Mouse (Mus musculus) intestine, embryonic 14.5 days (tissue): ENCODE data around the gene Catsperg2. TPM values are rescaled to one million over a fixed set of nuclear protein-coding genes. Genes with fewer than 3 reads are reported as not detected.
"Not testable (repeated sequence)": the region's sequence is repeated elsewhere in the genome, so short reads cannot be mapped to it uniquely, and the experiment has no call there.

Source experiments
- ATAC-seq: fragments of 200-750 bp; cut with Nextera tagmentation; replicated peaks from 2 replicates; pipeline ENCODE4 v1.8.0; 2017; ENCODE audit warnings: low read depth, moderate number of reproducible peaks, moderate TSS enrichment, moderate library complexity; ENCODE audit not compliant: low FRiP score, low TSS enrichment
- DNase-seq: peaks from one replicate; pipeline ENCODE4 v3.0.0-alpha.2; 2018; ENCODE audit warnings: low spot score
- H3K27ac ChIP-seq: fragments of 300-500 bp; sonication (generic); 2 replicates; pipeline ENCODE4 v1.5.1; 2014; ENCODE audit warnings: low read depth, mild to moderate bottlenecking, control low read depth
- H3K27me3 ChIP-seq: fragments of 300-500 bp; sonication (generic); replicated peaks from 2 replicates; pipeline ENCODE4 v1.6.1; 2014; ENCODE audit warnings: low read length, control low read depth; ENCODE audit not compliant: control insufficient read depth, insufficient read depth
- H3K36me3 ChIP-seq: fragments of 300-500 bp; sonication (generic); 2 replicates; pipeline ENCODE4 v1.6.1; 2014; ENCODE audit warnings: low read length, control low read depth; ENCODE audit not compliant: control insufficient read depth, insufficient read depth
- H3K4me1 ChIP-seq: fragments of 300-500 bp; sonication (generic); replicated peaks from 2 replicates; pipeline ENCODE4 v1.6.1; 2014; ENCODE audit warnings: low read length, control low read depth, mixed read lengths; ENCODE audit not compliant: control insufficient read depth, insufficient read depth
- H3K4me2 ChIP-seq: fragments of 300-500 bp; sonication (generic); 2 replicates; pipeline ENCODE4 v1.6.1; 2014; ENCODE audit warnings: low read length
- H3K4me3 ChIP-seq: fragments of 300-500 bp; sonication (generic); 2 replicates; pipeline ENCODE4 v1.5.1; 2014; ENCODE audit warnings: low read depth, low read length, control low read depth, mixed read lengths
- H3K9ac ChIP-seq: fragments of 300-500 bp; sonication (generic); 2 replicates; pipeline ENCODE4 v1.6.1; 2014; ENCODE audit warnings: mild to moderate bottlenecking, low read length
- H3K9me3 ChIP-seq: fragments of 300-500 bp; sonication (generic); 2 replicates; pipeline ENCODE4 v1.6.1; 2016; ENCODE audit warnings: low read length, control low read depth; ENCODE audit not compliant: control insufficient read depth
- WGBS: fragments of 180-500 bp; shearing (Covaris S2); extraction: QIAGEN DNeasy Blood & Tissue Kit; methylation state at CpG from one replicate; pipeline ENCODE4 v1.1.7; 2014; 5-methylcytosine and 5-hydroxymethylcytosine counted together
- microRNA counts: library from miRNA; unstranded; fragments of <30 nt; microRNA quantifications from one replicate; lab custom pipeline; 2016
- microRNA-seq: library from miRNA; unstranded; fragments of <30 nt; microRNA quantifications from one replicate; pipeline ENCODE4, GENCODE M21; 2016
- polyA plus RNA-seq: library from polyadenylated mRNA; unstranded; fragments of >200 nt; fragmentation: Nextera tagmentation; extraction: Ambion mirVana; gene quantifications from 2 replicates; pipeline ENCODE4 v1.2.1, GENCODE M21; 2014

Catsperg2 gene
- polyA plus RNA-seq, 1 experiment from 2014 or later, result not detected

DNA sequence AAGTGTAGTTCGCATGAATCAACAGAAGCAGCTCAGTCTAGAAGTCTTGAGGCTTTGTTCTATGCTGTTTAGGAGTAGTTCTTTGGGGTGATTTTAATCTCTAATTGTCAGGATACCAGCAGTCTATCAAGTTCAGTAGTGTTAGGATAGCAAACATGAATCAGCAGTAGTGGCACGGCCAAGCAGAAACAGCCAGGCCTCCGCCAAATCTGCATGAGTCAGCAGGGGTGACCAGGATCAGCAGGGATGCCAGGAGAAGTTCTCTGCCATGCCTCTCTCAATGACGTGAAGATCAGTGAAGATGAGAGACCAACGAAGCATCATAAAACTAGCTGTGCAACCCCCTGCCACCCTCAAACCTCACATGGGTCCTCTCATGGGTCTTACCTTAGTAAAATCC is 33.6 kb upstream of the Catsperg2 start:
- no peaks in the 10 kb centered on the region for H3K36me3 ChIP-seq
- ATAC-seq (no peak), DNase-seq (no peak)
- no peaks in the 10 kb centered on the region for H3K27me3 ChIP-seq
- WGBS, result 83% methylated on average over 5 of the region's 5 CpGs
- H3K4me1 ChIP-seq, result no peaks in the 10 kb centered on the region
- no peak overlapping the region for H3K4me2 ChIP-seq
- H3K4me3 ChIP-seq, result no peak overlapping the region
- H3K27ac ChIP-seq, result no peak overlapping the region
- H3K9ac ChIP-seq, result no peak overlapping the region
- no peaks in the 10 kb centered on the region for H3K9me3 ChIP-seq

DNA sequence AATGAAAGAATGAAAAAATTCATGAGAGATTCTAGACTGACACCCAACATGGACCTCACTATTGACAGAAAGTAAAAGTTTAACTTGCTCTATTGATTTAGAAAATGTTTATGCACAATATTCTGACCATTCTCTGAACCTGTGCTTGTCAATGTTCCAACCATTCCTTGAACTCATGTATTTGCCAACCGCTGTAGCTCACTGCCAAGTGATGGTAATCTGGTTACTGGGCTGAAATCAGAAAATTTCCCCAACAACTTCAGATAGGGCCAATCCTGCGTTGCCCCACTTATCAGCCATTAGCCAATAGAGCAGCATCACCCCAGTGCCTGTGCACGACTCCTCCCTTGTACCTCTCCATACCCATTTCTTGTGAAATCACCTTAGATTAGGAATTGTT is 15.4 kb upstream of the Catsperg2 start:
- Histone ChIP-seq H3K9ac (no peak overlapping the region), H3K4me3 (no peak overlapping the region), H3K27me3 (no peaks in the 10 kb centered on the region), H3K9me3 (no peaks in the 10 kb centered on the region), H3K27ac (no peak overlapping the region), H3K36me3 (no peaks in the 10 kb centered on the region), H3K4me2 (no peak overlapping the region), H3K4me1 (no peaks in the 10 kb centered on the region)
- ATAC-seq (no peak), DNase-seq (no peak)
- 79% methylated on average over 3 of the region's 3 CpGs for WGBS

DNA sequence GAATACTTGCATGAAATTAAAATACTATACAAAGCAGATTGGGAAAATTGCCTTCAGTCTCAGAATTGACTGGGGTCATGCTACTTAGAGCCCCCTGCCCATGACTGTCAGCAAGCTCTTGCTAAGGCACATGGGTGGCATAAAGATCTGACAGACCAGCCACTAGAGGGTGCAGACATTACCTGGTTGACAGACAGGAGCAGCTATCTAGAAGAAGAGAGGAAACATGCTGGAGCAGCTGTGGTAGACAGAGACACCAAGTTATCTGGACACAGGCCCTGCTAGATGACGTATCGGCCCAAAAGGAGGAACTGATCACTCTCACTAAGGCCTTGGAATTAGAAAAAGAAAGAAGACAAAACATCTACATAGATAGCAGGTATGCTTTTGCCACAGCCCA is 1.2 kb upstream of the Catsperg2 start:
- Histone ChIP-seq H3K9me3 (no peaks in the 10 kb centered on the region), H3K9ac (no peak overlapping the region), H3K27me3 (no peaks in the 10 kb centered on the region), H3K36me3 (no peaks in the 10 kb centered on the region), H3K4me3 (no peak overlapping the region), H3K4me1 (no peaks in the 10 kb centered on the region), H3K27ac (no peak overlapping the region), H3K4me2 (no peak overlapping the region)
- DNase-seq, result no peak
- 83% methylated on average over 2 of the region's 2 CpGs for WGBS
- ATAC-seq, result no peak

DNA sequence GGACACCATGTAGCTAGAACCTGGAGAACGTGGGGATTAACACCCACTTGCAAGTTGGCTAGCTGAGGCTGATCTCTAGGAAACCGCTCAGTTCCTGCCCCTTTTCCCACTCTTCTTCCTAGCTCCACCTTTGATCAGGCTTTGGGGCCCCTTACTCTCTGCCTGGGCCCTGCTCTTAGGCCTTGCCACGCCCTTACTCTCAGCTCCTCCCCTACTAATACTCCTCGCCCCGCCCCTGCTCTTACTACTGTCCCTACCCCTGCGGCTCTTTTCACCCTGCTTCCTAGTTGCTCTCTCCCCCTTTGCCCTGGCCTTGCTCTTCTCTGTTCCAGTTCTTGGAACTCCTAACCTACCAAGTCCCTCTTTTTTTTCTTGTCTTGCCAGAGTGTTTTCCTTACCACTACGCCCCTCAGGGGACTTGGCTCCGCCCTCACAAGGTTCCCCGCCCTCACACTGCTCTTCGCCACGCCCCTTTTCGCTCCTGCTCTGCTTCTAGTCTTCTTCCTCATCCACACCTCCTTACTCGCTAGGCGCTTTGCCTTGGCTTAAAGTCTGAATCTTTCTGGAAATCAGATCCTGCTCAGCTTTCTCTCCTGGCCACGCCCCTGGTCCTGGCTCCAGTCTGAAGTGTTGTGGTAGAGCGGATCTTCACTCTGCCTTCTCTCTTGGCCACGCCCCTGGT is 1.2 kb downstream of the Catsperg2 start:
- H3K4me2 ChIP-seq, H3K36me3 ChIP-seq, ATAC-seq, H3K27ac ChIP-seq, H3K4me1 ChIP-seq, DNase-seq, H3K27me3 ChIP-seq, H3K9me3 ChIP-seq, H3K4me3 ChIP-seq, H3K9ac ChIP-seq: not testable (repeated sequence)
- WGBS, result 25% methylated on average over 16 of the region's 17 CpGs

DNA sequence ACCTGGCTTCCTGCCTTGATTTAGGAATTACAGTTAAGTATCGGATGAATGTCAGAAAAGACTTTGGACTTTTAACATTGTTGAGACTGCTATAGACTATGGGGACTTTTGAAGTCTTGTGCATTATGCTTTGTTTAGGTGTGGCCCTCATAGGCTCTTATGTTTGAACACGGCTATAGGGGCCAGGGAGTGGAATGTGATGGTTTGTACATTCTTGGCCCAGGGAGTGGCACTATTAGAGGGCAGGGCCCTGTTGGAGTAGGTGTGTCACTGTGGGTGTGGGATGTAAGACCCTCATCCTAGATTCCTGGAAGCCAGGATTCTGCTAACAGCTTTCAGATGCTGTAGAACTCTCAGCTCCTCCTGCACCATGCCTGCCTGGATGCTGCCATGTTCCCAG is 17.9 kb downstream of the Catsperg2 start:
- H3K9ac ChIP-seq, H3K9me3 ChIP-seq, DNase-seq, H3K36me3 ChIP-seq, H3K4me3 ChIP-seq, H3K4me2 ChIP-seq, H3K27ac ChIP-seq, H3K27me3 ChIP-seq, H3K4me1 ChIP-seq, ATAC-seq: not testable (repeated sequence)
- WGBS, result 64% methylated on average over 2 of the region's 2 CpGs

DNA sequence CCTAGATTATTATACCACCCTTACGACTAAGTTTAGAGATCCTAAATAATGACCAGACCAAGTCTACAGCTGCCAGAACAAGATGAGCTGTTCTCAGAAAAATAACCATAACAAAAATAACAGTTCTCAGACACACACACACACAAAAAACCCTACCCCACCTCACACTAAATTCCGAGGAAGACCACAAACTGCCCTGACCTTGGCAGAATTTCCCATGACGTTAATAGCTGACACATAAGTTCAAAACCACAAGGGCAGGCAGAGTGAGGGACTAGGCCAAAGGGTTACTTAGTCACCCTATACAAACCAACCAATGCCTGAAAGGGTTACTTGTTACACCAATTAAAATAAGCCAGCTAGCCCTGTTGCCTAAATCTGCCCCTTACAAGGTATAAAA is 31.6 kb downstream of the Catsperg2 start:
- not testable (repeated sequence) for H3K27ac ChIP-seq, H3K4me1 ChIP-seq, H3K9me3 ChIP-seq, H3K36me3 ChIP-seq, H3K9ac ChIP-seq, ATAC-seq, DNase-seq, H3K4me2 ChIP-seq, H3K4me3 ChIP-seq, H3K27me3 ChIP-seq
- WGBS, result 77% methylated on average over 3 of the region's 3 CpGs

DNA sequence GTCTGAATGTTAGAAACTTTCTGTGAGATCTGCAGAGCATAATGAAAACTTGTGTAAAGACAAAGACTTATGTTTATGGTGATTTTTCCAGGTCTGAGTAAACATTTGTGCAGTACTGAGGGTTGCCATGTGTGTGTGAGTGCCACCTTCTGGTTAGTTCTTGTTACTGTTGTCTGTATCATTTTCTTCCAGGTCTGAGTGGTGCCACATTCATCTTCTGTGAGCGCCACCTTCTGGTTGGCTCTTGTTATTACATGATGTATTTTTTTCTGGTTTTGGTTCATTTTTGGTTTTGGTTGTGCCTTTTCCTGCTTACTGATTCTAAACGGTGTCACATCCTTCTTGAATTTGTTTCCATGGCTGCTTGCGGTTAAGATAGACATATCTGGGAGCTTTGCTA is 45.0 kb downstream of the Catsperg2 start:
- Histone ChIP-seq H3K27ac (no peak overlapping the region), H3K27me3 (no peaks in the 10 kb centered on the region), H3K4me2 (no peak overlapping the region), H3K4me1 (no peaks in the 10 kb centered on the region), H3K9me3 (peaks cover 14% of the 10 kb centered on the region; the same call in 1 of the 2 replicates), H3K4me3 (no peak overlapping the region), H3K9ac (no peak overlapping the region), H3K36me3 (no peaks in the 10 kb centered on the region)
- no peak for DNase-seq
- WGBS, result 66% methylated on average over 3 of the region's 3 CpGs
- ATAC-seq, result no peak

MicroRNAs encoded within 50 kb of the gene (microRNA counts, 519-probe panel; counts per million panel counts)
- microRNA mmu-miR-1964 (lab: Ali Mortazavi, UCI), result not detected

Small RNA genes lying within 50 kb of the gene (microRNA-seq; reads per million reads assigned to microRNA genes)
- 3.6 reads per million, percentile 30 among the genes with 10 or more reads in this experiment for gene Mir1964

Other genes with a start within 250 kb of the Catsperg2 start
- 17.0 and 22.5 TPM in 2 replicates for gene Sipa1l3, start 208.4 kb downstream of the Catsperg2 start, polyA plus RNA-seq
- 12.3 and 12.8 TPM in 2 replicates for gene Zfp84, start 41.5 kb upstream of the Catsperg2 start, polyA plus RNA-seq
- gene Zfp30, start 57.0 kb upstream of the Catsperg2 start, polyA plus RNA-seq, result 6.9 and 7.8 TPM in 2 replicates
- 11.9 and 15.4 TPM in 2 replicates for gene Zfp790, start 89.1 kb upstream of the Catsperg2 start, polyA plus RNA-seq
- 5.4 and 7.9 TPM in 2 replicates for gene Zfp940, start 126.6 kb upstream of the Catsperg2 start, polyA plus RNA-seq
- 6.8 and 8.4 TPM in 2 replicates for gene Zfp420, start 132.9 kb upstream of the Catsperg2 start, polyA plus RNA-seq
- gene Zfp27, start 179.5 kb upstream of the Catsperg2 start, polyA plus RNA-seq, result 9.8 and 11.8 TPM in 2 replicates
- gene Zfp383, start 181.2 kb upstream of the Catsperg2 start, polyA plus RNA-seq, result 5.4 and 5.6 TPM in 2 replicates
- 12.8 and 14.7 TPM in 2 replicates for gene Zfp74, start 227.1 kb upstream of the Catsperg2 start, polyA plus RNA-seq